Mouse (Mus musculus): ENCODE data around the gene Itga5. TPM values are rescaled to one million over a fixed set of nuclear protein-coding genes. Genes with fewer than 3 reads are reported as not detected.

The Itga5 gene
- polyA plus RNA-seq, 1 experiment from 2014 or later = 19.4 TPM

GRCm38 (mm10) chr15:103355420-103355819 lies 11.1 kb downstream of the Itga5 start:
- Histone ChIP-seq H3K4me1 (replicated peaks; ENCODE audit: insufficient read depth, low read length) (no peaks in the 10 kb centered on the region), H3K27ac (no peak overlapping the region), H3K9me3 (replicated peaks; ENCODE audit: low read length) (no peaks in the 10 kb centered on the region), H3K4me3 (replicated peaks; ENCODE audit: low read depth, low read length) (no peak overlapping the region), H3K4me2 (ENCODE audit: low read length) (no peak overlapping the region), H3K36me3 (ENCODE audit: insufficient read depth, low read length) (peaks cover 40% of the 10 kb centered on the region), H3K27me3 (ENCODE audit: insufficient read depth, low read length) (no peaks in the 10 kb centered on the region), H3K9ac (ENCODE audit: low read depth, low read length) (no peak overlapping the region)
- TF ChIP-seq CTCF (IDR thresholded peaks at IDR 0.05; ENCODE audit: low read depth) = no peak
- whole genome bisulfite sequencing = 63% methylated on average over 4 of the region's 4 CpGs
- no peak for ATAC-seq (replicated peaks; ENCODE audit: low FRiP score, low read depth)
- no peak for DNase-seq (ENCODE audit: low spot score)

- Histone ChIP-seq H3K9ac (ENCODE audit: low read depth, low read length) (no peak overlapping the region), H3K27me3 (ENCODE audit: insufficient read depth, low read length) (no peaks in the 10 kb centered on the region), H3K4me1 (replicated peaks; ENCODE audit: insufficient read depth, low read length) (no peaks in the 10 kb centered on the region), H3K4me2 (ENCODE audit: low read length) (no peak overlapping the region), H3K36me3 (ENCODE audit: insufficient read depth, low read length) (peaks cover 47% of the 10 kb centered on the region), H3K9me3 (replicated peaks; ENCODE audit: low read length) (no peaks in the 10 kb centered on the region), H3K27ac (no peak overlapping the region), H3K4me3 (replicated peaks; ENCODE audit: low read depth, low read length) (no peak overlapping the region)
- WGBS = 85% methylated on average over 2 of the region's 2 CpGs
- DNase-seq (ENCODE audit: low spot score) = no peak
- no peak for ATAC-seq (replicated peaks; ENCODE audit: low FRiP score, low read depth)
- no peak for TF ChIP-seq CTCF (IDR thresholded peaks at IDR 0.05; ENCODE audit: low read depth)
Observed at GRCm38 (mm10) chr15:103354690-103355089, 11.9 kb downstream of the Itga5 start.

GRCm38 (mm10) chr15:103353511-103354256 lies 12.9 kb downstream of the Itga5 start:
- no peak overlapping the region for H3K4me2 ChIP-seq (ENCODE audit: low read length)
- 87% methylated on average over 11 of the region's 11 CpGs for WGBS
- no peak for TF ChIP-seq CTCF (IDR thresholded peaks at IDR 0.05; ENCODE audit: low read depth)
- H3K4me1 ChIP-seq (replicated peaks; ENCODE audit: insufficient read depth, low read length) = no peaks in the 10 kb centered on the region
- no peak for DNase-seq (ENCODE audit: low spot score)
- no peaks in the 10 kb centered on the region for H3K9me3 ChIP-seq (replicated peaks; ENCODE audit: low read length)
- ATAC-seq (replicated peaks; ENCODE audit: low FRiP score, low read depth) = no peak
- H3K27ac ChIP-seq = no peak overlapping the region
- H3K27me3 ChIP-seq (ENCODE audit: insufficient read depth, low read length) = no peaks in the 10 kb centered on the region
- no peak overlapping the region for H3K9ac ChIP-seq (ENCODE audit: low read depth, low read length)
- H3K36me3 ChIP-seq (ENCODE audit: insufficient read depth, low read length) = peaks cover 55% of the 10 kb centered on the region
- H3K4me3 ChIP-seq (replicated peaks; ENCODE audit: low read depth, low read length) = no peak overlapping the region

- ATAC-seq (replicated peaks; ENCODE audit: low FRiP score, low read depth) (no peak), DNase-seq (ENCODE audit: low spot score) (peak; percentile 77)
Observed at GRCm38 (mm10) chr15:103352856-103353255, 13.7 kb downstream of the Itga5 start.

GRCm38 (mm10) chr15:103347275-103347684 lies 19.3 kb downstream of the Itga5 start:
- ATAC-seq (replicated peaks; ENCODE audit: low FRiP score, low read depth) (0 out of 2 replicates have a peak, but pooled peaks have one; percentile 13), DNase-seq (ENCODE audit: low spot score) (peak; percentile 89)
- Histone ChIP-seq H3K4me2 (ENCODE audit: low read length) (no peak overlapping the region), H3K36me3 (ENCODE audit: insufficient read depth, low read length) (peaks cover 55% of the 10 kb centered on the region), H3K4me3 (replicated peaks; ENCODE audit: low read depth, low read length) (no peak overlapping the region), H3K27me3 (ENCODE audit: insufficient read depth, low read length) (no peaks in the 10 kb centered on the region), H3K9me3 (replicated peaks; ENCODE audit: low read length) (no peaks in the 10 kb centered on the region), H3K4me1 (replicated peaks; ENCODE audit: insufficient read depth, low read length) (no peaks in the 10 kb centered on the region), H3K27ac (no peak overlapping the region), H3K9ac (ENCODE audit: low read depth, low read length) (no peak overlapping the region)
- 4% methylated on average over 2 of the region's 2 CpGs for WGBS
- TF ChIP-seq CTCF (IDR thresholded peaks at IDR 0.05; ENCODE audit: low read depth) = peak; percentile 84

More at GRCm38 (mm10) chr15:103352856-103353255, 13.7 kb downstream of the Itga5 start:
- Histone ChIP-seq H3K9ac (ENCODE audit: low read depth, low read length) (no peak overlapping the region), H3K4me3 (replicated peaks; ENCODE audit: low read depth, low read length) (no peak overlapping the region), H3K9me3 (replicated peaks; ENCODE audit: low read length) (no peaks in the 10 kb centered on the region), H3K36me3 (ENCODE audit: insufficient read depth, low read length) (peaks cover 62% of the 10 kb centered on the region), H3K27me3 (ENCODE audit: insufficient read depth, low read length) (no peaks in the 10 kb centered on the region), H3K4me1 (replicated peaks; ENCODE audit: insufficient read depth, low read length) (no peaks in the 10 kb centered on the region), H3K4me2 (ENCODE audit: low read length) (no peak overlapping the region), H3K27ac (no peak overlapping the region)
- 34% methylated on average over 4 of the region's 4 CpGs for WGBS
- TF ChIP-seq CTCF (IDR thresholded peaks at IDR 0.05; ENCODE audit: low read depth) = peak; percentile 87

- Histone ChIP-seq H3K36me3 (ENCODE audit: insufficient read depth, low read length) (peaks cover 45% of the 10 kb centered on the region), H3K9me3 (replicated peaks; ENCODE audit: low read length) (no peaks in the 10 kb centered on the region), H3K27ac (no peak overlapping the region), H3K27me3 (ENCODE audit: insufficient read depth, low read length) (0 out of 2 replicates have a peak, but pooled peaks cover 6% of the 10 kb centered on the region), H3K4me1 (replicated peaks; ENCODE audit: insufficient read depth, low read length) (no peaks in the 10 kb centered on the region), H3K9ac (ENCODE audit: low read depth, low read length) (no peak overlapping the region), H3K4me2 (ENCODE audit: low read length) (no peak overlapping the region), H3K4me3 (replicated peaks; ENCODE audit: low read depth, low read length) (no peak overlapping the region)
- WGBS = 82% methylated on average over 6 of the region's 6 CpGs
- DNase-seq (ENCODE audit: low spot score) = no peak
- no peak for TF ChIP-seq CTCF (IDR thresholded peaks at IDR 0.05; ENCODE audit: low read depth)
- no peak for ATAC-seq (replicated peaks; ENCODE audit: low FRiP score, low read depth)
Observed at GRCm38 (mm10) chr15:103345789-103346188, 20.8 kb downstream of the Itga5 start.

All from kidney, postnatal 0 days (tissue).